Mouse (Mus musculus): ENCODE data around the gene Bbof1.

The Bbof1 gene

GRCm38 (mm10) chr12:84400068-84400467 is 8.8 kb upstream of the Bbof1 start:
- DNase-seq (ENCODE audit: low read depth, low spot score): no peak

GRCm38 (mm10) chr12:84400653-84401052 is 8.2 kb upstream of the Bbof1 start:
- DNase-seq (ENCODE audit: low read depth, low spot score): no peak

GRCm38 (mm10) chr12:84402923-84403322 is 5.9 kb upstream of the Bbof1 start:
- DNase-seq (ENCODE audit: low read depth, low spot score): no peak

GRCm38 (mm10) chr12:84404541-84404940 is 4.3 kb upstream of the Bbof1 start:
- DNase-seq (ENCODE audit: low read depth, low spot score): peak; percentile 29

GRCm38 (mm10) chr12:84407259-84407658 is 1.6 kb upstream of the Bbof1 start:
- no peak for DNase-seq (ENCODE audit: low read depth, low spot score)

GRCm38 (mm10) chr12:84407874-84408818 is 725 bp upstream of the Bbof1 start:
- no peak for DNase-seq (ENCODE audit: low read depth, low spot score)

GRCm38 (mm10) chr12:84416834-84417604 is 8.1 kb downstream of the Bbof1 start, which contains the start of gene Rnf113a2:
TSS of gene Rnf113a2 (plus strand) at chr12:84417196.
- peak; percentile 84 for DNase-seq (ENCODE audit: low read depth, low spot score)

GRCm38 (mm10) chr12:84417605-84417922 is 8.7 kb downstream of the Bbof1 start:
- no peak for DNase-seq (ENCODE audit: low read depth, low spot score)

- DNase-seq (ENCODE audit: low read depth, low spot score): no peak
These were observed 15.1 kb downstream of the Bbof1 start for GRCm38 (mm10) chr12:84423990-84424389.

- DNase-seq (ENCODE audit: low read depth, low spot score): no peak
These were observed 21.0 kb downstream of the Bbof1 start for GRCm38 (mm10) chr12:84429825-84430224.

GRCm38 (mm10) chr12:84438697-84439096 is 29.8 kb downstream of the Bbof1 start:
- DNase-seq (ENCODE audit: low read depth, low spot score): no peak

GRCm38 (mm10) chr12:84442526-84442925 is 33.7 kb downstream of the Bbof1 start:
- DNase-seq (ENCODE audit: low read depth, low spot score): no peak

- DNase-seq (ENCODE audit: low read depth, low spot score): no peak
These were observed 38.5 kb downstream of the Bbof1 start for GRCm38 (mm10) chr12:84447386-84447785.

- DNase-seq (ENCODE audit: low read depth, low spot score): no peak
These were observed 39.3 kb downstream of the Bbof1 start for GRCm38 (mm10) chr12:84448181-84448580.

- no peak for DNase-seq (ENCODE audit: low read depth, low spot score)
These were observed 41.0 kb downstream of the Bbof1 start for GRCm38 (mm10) chr12:84449887-84450286.

- DNase-seq (ENCODE audit: low read depth, low spot score): no peak
These were observed 41.5 kb downstream of the Bbof1 start for GRCm38 (mm10) chr12:84450351-84450717.

GRCm38 (mm10) chr12:84450718-84451646 is 42.1 kb downstream of the Bbof1 start, which contains the start of the genes Aldh6a1 and Lin52:
TSS of gene Aldh6a1 (minus strand) at chr12:84451004.
TSS of gene Lin52 (plus strand) at chr12:84451422.
- peak; percentile 99 for DNase-seq (ENCODE audit: low read depth, low spot score)

- no peak for DNase-seq (ENCODE audit: low read depth, low spot score)
These were observed 42.9 kb downstream of the Bbof1 start for GRCm38 (mm10) chr12:84451801-84452200.

- no peak for DNase-seq (ENCODE audit: low read depth, low spot score)
These were observed 48.0 kb downstream of the Bbof1 start for GRCm38 (mm10) chr12:84456911-84457310.

GRCm38 (mm10) chr12:84459845-84460244 is 51.0 kb downstream of the Bbof1 start:
- no peak for DNase-seq (ENCODE audit: low read depth, low spot score)

GRCm38 (mm10) chr12:84461416-84461815 is 52.5 kb downstream of the Bbof1 start:
- DNase-seq (ENCODE audit: low read depth, low spot score): no peak

Measured in retina, postnatal 7 days (tissue).